Mouse (Mus musculus) limb, embryonic 14.5 days (tissue): ENCODE measurements around the gene Dkc1. TPM values are rescaled to one million over a fixed set of nuclear protein-coding genes. Genes with fewer than 3 reads are reported as not detected.
"Not testable (repeated sequence)": the region's sequence is repeated elsewhere in the genome, so short reads cannot be mapped to it uniquely, and the experiment has no call there.

ENCODE experiments used
- ATAC-seq: fragments of 200-750 bp; cut with Nextera tagmentation; 2 replicates; pipeline ENCODE4 v1.8.0; 2017; ENCODE audit warnings: low read depth, moderate number of reproducible peaks, moderate TSS enrichment; ENCODE audit not compliant: low FRiP score
- DNase-seq: peaks from one replicate; pipeline ENCODE4 v3.0.0-alpha.2; 2015; ENCODE audit warnings: low spot score
- H3K27ac ChIP-seq: fragments of 300-500 bp; sonication (generic); replicated peaks from 2 replicates; pipeline ENCODE4 v1.5.1; 2014; ENCODE audit warnings: low read depth, mild to moderate bottlenecking, low read length, moderate library complexity, mixed read lengths
- H3K27me3 ChIP-seq: fragments of 300-500 bp; sonication (generic); 2 replicates; pipeline ENCODE4 v1.6.1; 2014; ENCODE audit warnings: low read length, mixed read lengths; ENCODE audit not compliant: control insufficient read depth, insufficient read depth
- H3K36me3 ChIP-seq: fragments of 300-500 bp; sonication (generic); 2 replicates; pipeline ENCODE4 v1.6.1; 2014; ENCODE audit warnings: mild to moderate bottlenecking, low read length, moderate library complexity, mixed read lengths; ENCODE audit not compliant: control insufficient read depth, insufficient read depth
- H3K4me1 ChIP-seq: fragments of 300-500 bp; sonication (generic); 2 replicates; pipeline ENCODE4 v1.6.1; 2014; ENCODE audit warnings: antibody characterized with exemption, low read length, mixed read lengths; ENCODE audit not compliant: control insufficient read depth, insufficient read depth
- H3K4me2 ChIP-seq: fragments of 300-500 bp; sonication (generic); replicated peaks from 2 replicates; pipeline ENCODE4 v1.6.1; 2014; ENCODE audit warnings: low read depth, mild to moderate bottlenecking, low read length, moderate library complexity; ENCODE audit not compliant: severe bottlenecking
- H3K4me3 ChIP-seq: fragments of 300-500 bp; sonication (generic); replicated peaks from 2 replicates; pipeline ENCODE4 v1.5.1; 2014; ENCODE audit warnings: low read length
- H3K9ac ChIP-seq: fragments of 300-500 bp; sonication (generic); 2 replicates; pipeline ENCODE4 v1.6.1; 2014; ENCODE audit warnings: mild to moderate bottlenecking, low read depth, low read length, moderate library complexity; ENCODE audit not compliant: severe bottlenecking
- H3K9me3 ChIP-seq: fragments of 300-500 bp; sonication (generic); 2 replicates; pipeline ENCODE4 v1.6.1; 2016; ENCODE audit warnings: low read length; ENCODE audit not compliant: control insufficient read depth
- POLR2A ChIP-seq: fragments of 200-500 bp; IDR thresholded peaks from 2 replicates; pipeline ENCODE4 v1.8.0; 2012; ENCODE audit warnings: inconsistent platforms, mild to moderate bottlenecking, moderate library complexity, borderline replicate concordance; ENCODE audit not compliant: insufficient read depth, insufficient read length; ENCODE audit errors: extremely low read depth
- WGBS: fragments of 180-500 bp; shearing (Covaris S2); extraction: QIAGEN DNeasy Blood & Tissue Kit; methylation state at CpG from one replicate; pipeline ENCODE4 v1.1.7; 2014; 5-methylcytosine and 5-hydroxymethylcytosine counted together
- polyA plus RNA-seq, 2 experiments: library from polyadenylated mRNA; depleted of rRNA in 1 of 2; stranded (reverse) in 1 of 2; unstranded in 1 of 2; fragments of >200 nt; fragmentation: Nextera tagmentation in 1 of 2; extraction: Ambion mirVana in 1 of 2; gene quantifications; 2 replicates each; pipeline versions ENCODE4 v1.2.1 to v1.2.3; 2012 to 2014

Gene Dkc1
- polyA plus RNA-seq, 2 experiments = 77.7 to 118 TPM

- Histone ChIP-seq H3K9ac (peak within 1 kb of the TSS; percentile 69), H3K27ac (peak within 1 kb of the TSS; percentile 76), H3K36me3 (no peaks in the 10 kb centered on the region), H3K4me1 (no peaks in the 10 kb centered on the region), H3K27me3 (no peaks in the 10 kb centered on the region), H3K4me2 (peak within 1 kb of the TSS; percentile 46), H3K9me3 (no peaks in the 10 kb centered on the region), H3K4me3 (peak within 1 kb of the TSS; percentile 50)
- DNase-seq (peak; percentile 90), ATAC-seq (peak; percentile 99)
- TF ChIP-seq POLR2A = no peak
- 22% methylated on average over 35 of the region's 36 CpGs for WGBS
These were observed 35.0 kb downstream of the Dkc1 start, which contains the start of gene Mpp1 for GRCm38 (mm10) chrX:75130467-75131160. Gene Mpp1 (minus strand): TSS chrX:75131016.

DNA sequence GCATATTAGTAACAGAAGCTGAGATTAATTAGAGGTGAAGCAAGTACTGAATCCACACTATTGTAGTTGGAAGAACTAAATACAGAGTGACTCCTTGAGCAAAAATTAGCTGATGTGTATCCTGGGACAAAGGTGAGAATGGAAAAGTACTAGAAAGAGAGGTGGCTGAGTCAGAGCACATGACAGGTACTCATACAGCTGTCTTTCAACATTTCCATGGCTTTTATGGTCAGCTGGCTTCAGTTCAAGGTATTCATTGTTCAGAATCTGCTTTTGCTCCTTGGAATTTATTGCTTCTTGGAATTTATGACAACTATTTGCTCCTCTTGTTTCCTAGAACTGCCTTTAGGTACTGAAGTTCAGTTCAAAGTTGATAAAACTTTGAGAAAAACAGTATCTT, 41.3 kb downstream of the Dkc1 start:
- no peaks in the 10 kb centered on the region for H3K9me3 ChIP-seq
- no peak overlapping the region for H3K27ac ChIP-seq
- ATAC-seq = no peak
- H3K36me3 ChIP-seq = no peaks in the 10 kb centered on the region
- TF ChIP-seq POLR2A = no peak
- no peaks in the 10 kb centered on the region for H3K27me3 ChIP-seq
- H3K4me1 ChIP-seq = no peaks in the 10 kb centered on the region
- no peak overlapping the region for H3K9ac ChIP-seq
- DNase-seq = no peak
- H3K4me2 ChIP-seq = no peak overlapping the region
- no peak overlapping the region for H3K4me3 ChIP-seq

DNA sequence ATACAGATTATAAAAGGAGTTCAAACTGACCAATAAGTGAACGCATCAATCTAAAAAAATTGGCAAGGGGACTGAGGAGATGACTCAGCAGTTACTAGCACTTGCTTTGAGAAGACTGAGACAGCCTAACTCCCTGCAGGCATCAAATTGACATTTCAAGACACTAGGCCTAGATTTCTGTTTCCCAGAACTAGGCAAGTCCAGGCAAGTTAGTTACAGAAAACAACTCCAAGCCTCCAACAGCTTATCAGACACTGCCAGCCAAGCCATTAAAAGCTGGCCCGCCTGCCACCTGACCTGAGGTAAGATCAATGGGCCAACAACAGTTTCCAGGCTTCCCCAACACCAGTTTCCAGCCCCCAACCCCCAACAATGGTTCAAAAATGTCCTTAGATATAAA, 42.1 kb downstream of the Dkc1 start:
- Histone ChIP-seq H3K4me2 (no peak overlapping the region), H3K9me3 (no peaks in the 10 kb centered on the region), H3K4me3 (no peak overlapping the region), H3K36me3 (no peaks in the 10 kb centered on the region), H3K9ac (no peak overlapping the region), H3K27me3 (no peaks in the 10 kb centered on the region), H3K4me1 (no peaks in the 10 kb centered on the region), H3K27ac (no peak overlapping the region)
- DNase-seq = no peak
- ATAC-seq = no peak
- no peak for TF ChIP-seq POLR2A
- 78% methylated on average over 2 of the region's 2 CpGs for WGBS

GRCm38 (mm10) chrX:75138182-75138581, 42.5 kb downstream of the Dkc1 start:
- Histone ChIP-seq H3K9ac (no peak overlapping the region), H3K36me3 (no peaks in the 10 kb centered on the region), H3K4me1 (no peaks in the 10 kb centered on the region), H3K9me3 (no peaks in the 10 kb centered on the region), H3K27me3 (no peaks in the 10 kb centered on the region), H3K27ac (no peak overlapping the region), H3K4me3 (no peak overlapping the region), H3K4me2 (no peak overlapping the region)
- 92% methylated on average over 2 of the region's 2 CpGs for WGBS
- ATAC-seq (no peak), DNase-seq (no peak)
- TF ChIP-seq POLR2A = no peak

GRCm38 (mm10) chrX:75143124-75143555, 47.5 kb downstream of the Dkc1 start:
- not testable (repeated sequence) for DNase-seq, H3K4me1 ChIP-seq, H3K27ac ChIP-seq, H3K27me3 ChIP-seq, H3K36me3 ChIP-seq, ATAC-seq, H3K9me3 ChIP-seq
- Histone ChIP-seq H3K9ac (0 out of 2 replicates have a peak overlapping the region, but pooled peaks have one; percentile 25), H3K4me2 (peak overlapping the region; percentile 53), H3K4me3 (peak overlapping the region; percentile 33)
- WGBS = 17% methylated on average over 9 of the region's 42 CpGs
